In the genomic region with DNA sequence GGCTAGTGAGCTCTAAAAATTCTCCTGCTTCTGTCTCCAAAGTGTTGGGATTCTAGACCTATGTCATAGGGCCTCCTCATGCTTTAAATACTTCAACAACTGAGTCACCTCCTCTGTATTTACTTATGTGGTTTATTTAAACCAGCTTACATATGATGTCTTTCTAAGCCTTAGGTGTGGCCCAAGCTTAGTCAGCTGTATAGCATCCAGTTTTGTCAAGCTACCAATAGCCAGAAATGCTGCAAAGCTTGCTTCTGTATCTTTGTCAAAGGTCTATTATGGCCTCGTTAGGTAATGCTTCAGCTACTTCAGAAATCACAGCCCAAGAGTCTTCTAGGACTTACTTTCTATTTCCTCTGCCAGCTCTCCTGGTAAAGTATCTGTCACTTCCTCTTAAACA, we compare ENCODE assay signal across 20 mouse cellular contexts.
DNase-seq lines count a peak whose midpoint lies in the region; ATAC-seq and TF ChIP-seq lines count a peak whose summit lies in the region.
"Had no signal": no experiment of that assay in that cellular context is flagged by ENCODE, and none has a peak within 500 bp of the region (broad histone marks: within the 10 kb centered on the region; RNA-seq: fewer than 3 reads in every experiment).

No protein-coding gene starts in this region.

- no peak for TF ChIP-seq CTCF in embryonic fibroblast, embryonic 13.5 days (IDR thresholded peaks at IDR 0.05; ENCODE audit: borderline replicate concordance, insufficient read depth, low read length)

- ATAC-seq in megakaryocyte progenitor cell, adult 5-6 weeks (replicated peaks; ENCODE audit: poor library complexity), result no peak
- ATAC-seq: activated CD4-positive, CD25-positive, alpha-beta regulatory T cell, adult 4 months; forebrain, embryonic 15.5 days had no signal

- H3K27ac ChIP-seq in embryonic fibroblast, embryonic 13.5 days (ENCODE audit: insufficient read depth, low read length), result peak overlapping the region; percentile 96
- H3K27ac ChIP-seq: forebrain, embryonic 12.5 days; forebrain, embryonic 15.5 days; heart, embryonic 15.5 days; hindbrain, embryonic 12.5 days; hindbrain, embryonic 15.5 days had no signal

- no peak for TF ChIP-seq POLR2A in embryonic fibroblast, embryonic 13.5 days (IDR thresholded peaks at IDR 0.05; ENCODE audit: low read depth, low read length)

- peaks cover 15% of the 10 kb centered on the region for H3K4me1 ChIP-seq in embryonic fibroblast, embryonic 13.5 days (ENCODE audit: control insufficient read depth, insufficient read depth, low read length)
- H3K4me1 ChIP-seq: forebrain, embryonic 12.5 days; forebrain, embryonic 15.5 days; heart, embryonic 12.5 days; heart, embryonic 15.5 days; hindbrain, embryonic 12.5 days; hindbrain, embryonic 15.5 days had no signal

- no peak overlapping the region for H3K4me3 ChIP-seq in embryonic fibroblast, embryonic 13.5 days (ENCODE audit: insufficient read depth, low read length)
- H3K4me3 ChIP-seq: forebrain, embryonic 12.5 days; forebrain, embryonic 15.5 days; heart, embryonic 12.5 days; heart, embryonic 15.5 days; hindbrain, embryonic 12.5 days; hindbrain, embryonic 15.5 days had no signal

- peak; percentile 74 for DNase-seq in 3134 (ENCODE audit: extremely low read depth, insufficient read length, low spot score)
- DNase-seq in Muller cell, postnatal 12 days (ENCODE audit: inconsistent ontology term), result peak; percentile 85
- no peak for DNase-seq in kidney, adult 11 months
- DNase-seq in testis, postnatal 10 days (ENCODE audit: low spot score), result no peak
- DNase-seq: adrenal gland, postnatal 10 days; adrenal gland, postnatal 36 days; gastrocnemius, postnatal 25 days; heart, adult 18-20 months; heart, postnatal 10 days; heart, postnatal 36 days; kidney, adult 18-20 months had no signal

Comparison
In these comparisons a context has a peak if more than half of its experiments do, and no peak if none do; other contexts are left out.
1. DNase-seq: peak in 3134 (single experiment) and Muller cell, postnatal 12 days (single experiment); none in kidney, adult 11 months (single experiment) and testis, postnatal 10 days (single experiment).